Mouse (Mus musculus) midbrain, embryonic 15.5 days (tissue): Measurements from ENCODE around the gene St6galnac5. TPM values are rescaled to one million over a fixed set of nuclear protein-coding genes. Genes with fewer than 3 reads are reported as not detected.
A peak's percentile ranks its signal among the peaks of the same experiment; 100 is the strongest.

Source experiments
- ATAC-seq: fragments of 200-750 bp; cut with Nextera tagmentation; replicated peaks from 2 replicates; pipeline ENCODE4 v1.8.0; 2017; ENCODE audit warnings: moderate TSS enrichment
- H3K27ac ChIP-seq: fragments of 300-500 bp; sonication (generic); 2 replicates; pipeline ENCODE4 v1.5.1; 2015; ENCODE audit warnings: mild to moderate bottlenecking, inconsistent platforms
- H3K27me3 ChIP-seq: fragments of 300-500 bp; sonication (generic); replicated peaks from 2 replicates; pipeline ENCODE4 v1.6.1; 2015; ENCODE audit warnings: inconsistent platforms
- H3K36me3 ChIP-seq: fragments of 300-500 bp; sonication (generic); replicated peaks from 2 replicates; pipeline ENCODE4 v1.6.1; 2015; ENCODE audit warnings: inconsistent platforms
- H3K4me1 ChIP-seq: fragments of 300-500 bp; sonication (generic); 2 replicates; pipeline ENCODE4 v1.6.1; 2015; ENCODE audit warnings: inconsistent platforms
- H3K4me2 ChIP-seq: fragments of 300-500 bp; sonication (generic); 2 replicates; pipeline ENCODE4 v1.6.1; 2015; ENCODE audit warnings: inconsistent platforms, mild to moderate bottlenecking, moderate library complexity
- H3K4me3 ChIP-seq: fragments of 300-500 bp; sonication (generic); 2 replicates; pipeline ENCODE4 v1.5.1; 2015; ENCODE audit warnings: mild to moderate bottlenecking, inconsistent platforms
- H3K9ac ChIP-seq: fragments of 300-500 bp; sonication (generic); 2 replicates; pipeline ENCODE4 v1.6.1; 2015; ENCODE audit warnings: mild to moderate bottlenecking, inconsistent platforms
- H3K9me3 ChIP-seq: fragments of 300-500 bp; sonication (generic); 2 replicates; pipeline ENCODE4 v1.6.1; 2016; ENCODE audit warnings: inconsistent platforms
- WGBS: fragments of 180-500 bp; shearing (Covaris S2); methylation state at CpG from one replicate; pipeline ENCODE4 v1.1.7; 2015; ENCODE audit warnings: mixed read lengths; 5-methylcytosine and 5-hydroxymethylcytosine counted together
- polyA plus RNA-seq: library from polyadenylated mRNA; unstranded; fragments of >200 nt; fragmentation: Nextera tagmentation; extraction: Ambion mirVana; gene quantifications from 2 replicates; pipeline ENCODE4 v1.2.1, GENCODE M21; 2015

St6galnac5 gene
- 26.7 and 27.8 TPM in 2 replicates for polyA plus RNA-seq

- peak; percentile 73 for ATAC-seq
- H3K9me3 ChIP-seq: no peaks in the 10 kb centered on the region
- peak within 1 kb of the TSS; percentile 61 for H3K4me3 ChIP-seq
- peak within 1 kb of the TSS; percentile 79 for H3K4me2 ChIP-seq
- peak within 1 kb of the TSS; percentile 59 for H3K9ac ChIP-seq
- peaks cover 23% of the 10 kb centered on the region for H3K4me1 ChIP-seq
- H3K36me3 ChIP-seq: no peaks in the 10 kb centered on the region
- H3K27ac ChIP-seq: peak within 1 kb of the TSS; percentile 74
- H3K27me3 ChIP-seq: no peaks in the 10 kb centered on the region
- under 1% methylated on average over 17 of the region's 17 CpGs for WGBS
These were observed at the start of gene St6galnac5 for GRCm38 (mm10) chr3:152981988-152982387. Gene St6galnac5, minus strand, starts transcription at chr3:152982246.

GRCm38 (mm10) chr3:153030756-153031155 lies 48.7 kb upstream of the St6galnac5 start:
- ATAC-seq: no peak
- Histone ChIP-seq H3K4me1 (no peaks in the 10 kb centered on the region), H3K27me3 (no peaks in the 10 kb centered on the region), H3K4me2 (no peak overlapping the region), H3K4me3 (no peak overlapping the region), H3K36me3 (no peaks in the 10 kb centered on the region), H3K27ac (no peak overlapping the region), H3K9ac (no peak overlapping the region), H3K9me3 (no peaks in the 10 kb centered on the region)
- 92% methylated on average over 5 of the region's 5 CpGs for WGBS

GRCm38 (mm10) chr3:153024016-153024415 lies 42.0 kb upstream of the St6galnac5 start:
- Histone ChIP-seq H3K9me3 (no peaks in the 10 kb centered on the region), H3K4me2 (no peak overlapping the region), H3K9ac (no peak overlapping the region), H3K4me1 (no peaks in the 10 kb centered on the region), H3K27ac (no peak overlapping the region), H3K36me3 (no peaks in the 10 kb centered on the region), H3K27me3 (no peaks in the 10 kb centered on the region), H3K4me3 (no peak overlapping the region)
- 77% methylated on average over 11 of the region's 11 CpGs for WGBS
- ATAC-seq: no peak

GRCm38 (mm10) chr3:153018051-153018450 lies 36.0 kb upstream of the St6galnac5 start:
- no peak for ATAC-seq
- no peaks in the 10 kb centered on the region for H3K9me3 ChIP-seq
- H3K36me3 ChIP-seq: no peaks in the 10 kb centered on the region
- H3K9ac ChIP-seq: no peak overlapping the region
- no peak overlapping the region for H3K4me3 ChIP-seq
- H3K27ac ChIP-seq: no peak overlapping the region
- no peak overlapping the region for H3K4me2 ChIP-seq
- 74% methylated on average over 10 of the region's 10 CpGs for WGBS
- H3K4me1 ChIP-seq: no peaks in the 10 kb centered on the region
- no peaks in the 10 kb centered on the region for H3K27me3 ChIP-seq

GRCm38 (mm10) chr3:153016355-153016754 lies 34.3 kb upstream of the St6galnac5 start:
- H3K9me3 ChIP-seq: no peaks in the 10 kb centered on the region
- H3K4me3 ChIP-seq: no peak overlapping the region
- H3K36me3 ChIP-seq: no peaks in the 10 kb centered on the region
- 76% methylated on average over 8 of the region's 8 CpGs for WGBS
- H3K4me1 ChIP-seq: no peaks in the 10 kb centered on the region
- no peak overlapping the region for H3K9ac ChIP-seq
- H3K27ac ChIP-seq: no peak overlapping the region
- no peaks in the 10 kb centered on the region for H3K27me3 ChIP-seq
- no peak overlapping the region for H3K4me2 ChIP-seq
- ATAC-seq: no peak

- Histone ChIP-seq H3K9me3 (no peaks in the 10 kb centered on the region), H3K4me1 (no peaks in the 10 kb centered on the region), H3K36me3 (no peaks in the 10 kb centered on the region), H3K9ac (no peak overlapping the region), H3K27me3 (no peaks in the 10 kb centered on the region), H3K27ac (no peak overlapping the region), H3K4me3 (no peak overlapping the region), H3K4me2 (no peak overlapping the region)
- 91% methylated on average over 6 of the region's 6 CpGs for WGBS
- ATAC-seq: no peak
These were observed 24.8 kb upstream of the St6galnac5 start for GRCm38 (mm10) chr3:153006893-153007292.

- no peaks in the 10 kb centered on the region for H3K36me3 ChIP-seq
- no peaks in the 10 kb centered on the region for H3K9me3 ChIP-seq
- no peak overlapping the region for H3K9ac ChIP-seq
- H3K4me2 ChIP-seq: no peak overlapping the region
- H3K27ac ChIP-seq: no peak overlapping the region
- no peak for ATAC-seq
- no peak overlapping the region for H3K4me3 ChIP-seq
- no peaks in the 10 kb centered on the region for H3K27me3 ChIP-seq
- 71% methylated on average over 5 of the region's 5 CpGs for WGBS
- H3K4me1 ChIP-seq: no peaks in the 10 kb centered on the region
These were observed 16.9 kb upstream of the St6galnac5 start for GRCm38 (mm10) chr3:152998901-152999300.

GRCm38 (mm10) chr3:152998106-152998505 lies 16.1 kb upstream of the St6galnac5 start:
- ATAC-seq: no peak
- Histone ChIP-seq H3K4me1 (no peaks in the 10 kb centered on the region), H3K27me3 (no peaks in the 10 kb centered on the region), H3K36me3 (no peaks in the 10 kb centered on the region), H3K27ac (no peak overlapping the region), H3K9me3 (no peaks in the 10 kb centered on the region), H3K4me2 (no peak overlapping the region), H3K9ac (no peak overlapping the region), H3K4me3 (no peak overlapping the region)
- WGBS: 62% methylated on average over 5 of the region's 5 CpGs

- H3K4me3 ChIP-seq: no peak overlapping the region
- WGBS: 63% methylated on average over 5 of the region's 5 CpGs
- H3K27me3 ChIP-seq: no peaks in the 10 kb centered on the region
- H3K9me3 ChIP-seq: no peaks in the 10 kb centered on the region
- H3K36me3 ChIP-seq: no peaks in the 10 kb centered on the region
- H3K4me2 ChIP-seq: no peak overlapping the region
- no peaks in the 10 kb centered on the region for H3K4me1 ChIP-seq
- no peak for ATAC-seq
- H3K27ac ChIP-seq: no peak overlapping the region
- H3K9ac ChIP-seq: no peak overlapping the region
These were observed 11.6 kb upstream of the St6galnac5 start for GRCm38 (mm10) chr3:152993608-152994007.

- 90% methylated on average over 2 of the region's 2 CpGs for WGBS
- H3K4me3 ChIP-seq: no peak overlapping the region
- H3K27me3 ChIP-seq: no peaks in the 10 kb centered on the region
These were observed 8.7 kb upstream of the St6galnac5 start for GRCm38 (mm10) chr3:152990787-152991186.

GRCm38 (mm10) chr3:152980978-152981974 lies 770 bp downstream of the St6galnac5 start:
- H3K4me1 ChIP-seq: peaks cover 23% of the 10 kb centered on the region
- peak; percentile 81 for ATAC-seq
- peak overlapping the region; percentile 74 for H3K27ac ChIP-seq
- H3K4me2 ChIP-seq: peak overlapping the region; percentile 79
- no peaks in the 10 kb centered on the region for H3K27me3 ChIP-seq
- H3K9ac ChIP-seq: peak overlapping the region; percentile 59
- no peaks in the 10 kb centered on the region for H3K36me3 ChIP-seq
- 1% methylated on average over 47 of the region's 47 CpGs for WGBS
- H3K9me3 ChIP-seq: no peaks in the 10 kb centered on the region
- H3K4me3 ChIP-seq: peak overlapping the region; percentile 61

More at GRCm38 (mm10) chr3:152990787-152991186, 8.7 kb upstream of the St6galnac5 start:
- no peak for ATAC-seq
- no peak overlapping the region for H3K9ac ChIP-seq
- H3K4me1 ChIP-seq: no peaks in the 10 kb centered on the region
- no peaks in the 10 kb centered on the region for H3K36me3 ChIP-seq
- no peaks in the 10 kb centered on the region for H3K9me3 ChIP-seq
- H3K4me2 ChIP-seq: no peak overlapping the region
- H3K27ac ChIP-seq: no peak overlapping the region

GRCm38 (mm10) chr3:152980431-152980830 lies 1.6 kb downstream of the St6galnac5 start:
- Histone ChIP-seq H3K27me3 (no peaks in the 10 kb centered on the region), H3K4me2 (peak overlapping the region; percentile 79), H3K4me3 (peak overlapping the region; percentile 61), H3K36me3 (no peaks in the 10 kb centered on the region), H3K27ac (peak overlapping the region; percentile 74), H3K4me1 (peaks cover 23% of the 10 kb centered on the region), H3K9ac (peak overlapping the region; percentile 59), H3K9me3 (no peaks in the 10 kb centered on the region)
- peak; percentile 43; the same call in 1 of the 2 replicates for ATAC-seq
- WGBS: 8% methylated on average over 6 of the region's 6 CpGs
